Mouse (Mus musculus) heart, postnatal 0 days (tissue): ENCODE results near the gene Adam23.

Experiments
- CTCF ChIP-seq: IDR thresholded peaks from 2 replicates; pipeline ENCODE4 v1.5.1; 2016; ENCODE audit warnings: antibody characterized with exemption, control low read depth, low read depth
- EP300 ChIP-seq: IDR thresholded peaks from 2 replicates; pipeline ENCODE4 v1.6.1; 2016; ENCODE audit warnings: antibody characterized with exemption, low read depth

DNA sequence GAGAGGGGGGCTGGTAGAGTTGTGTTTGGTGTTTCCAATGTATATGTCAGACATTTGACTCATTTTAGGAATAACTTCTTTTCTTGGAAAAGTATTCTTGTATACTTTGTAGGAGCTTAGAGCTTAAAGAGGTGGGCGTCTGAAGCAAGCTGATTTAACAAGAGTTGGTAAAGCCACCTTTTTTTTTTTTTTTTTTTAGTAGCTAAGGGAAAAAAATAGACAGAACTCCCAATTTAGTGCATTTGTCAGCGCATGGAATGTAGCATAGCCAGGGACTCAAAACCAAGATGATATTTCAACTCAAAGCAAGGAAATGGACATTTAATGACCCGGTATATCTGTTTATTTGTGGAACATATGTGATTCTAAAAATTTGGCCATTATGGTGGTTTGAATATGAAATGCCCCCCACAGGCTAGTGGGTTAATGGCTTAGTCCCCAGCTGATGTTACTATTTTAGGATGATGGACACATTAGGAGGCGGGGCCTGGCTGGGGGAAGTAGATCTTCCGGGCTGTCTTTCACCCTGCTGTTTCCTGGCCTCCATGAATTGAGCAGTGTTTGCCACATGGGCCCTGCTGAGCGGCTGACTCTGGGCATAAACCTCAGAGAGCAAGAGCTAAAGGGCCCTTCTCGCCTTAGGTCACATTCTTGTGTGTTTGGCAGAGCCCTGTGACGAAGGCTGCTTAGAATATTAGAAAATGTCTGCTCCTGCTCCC lies 12.3 kb downstream of the Adam23 start:
- no peak for TF ChIP-seq CTCF
- TF ChIP-seq EP300: no peak
